Mouse (Mus musculus): ENCODE measurements around the gene Usp30.

Gene Usp30

DNA sequence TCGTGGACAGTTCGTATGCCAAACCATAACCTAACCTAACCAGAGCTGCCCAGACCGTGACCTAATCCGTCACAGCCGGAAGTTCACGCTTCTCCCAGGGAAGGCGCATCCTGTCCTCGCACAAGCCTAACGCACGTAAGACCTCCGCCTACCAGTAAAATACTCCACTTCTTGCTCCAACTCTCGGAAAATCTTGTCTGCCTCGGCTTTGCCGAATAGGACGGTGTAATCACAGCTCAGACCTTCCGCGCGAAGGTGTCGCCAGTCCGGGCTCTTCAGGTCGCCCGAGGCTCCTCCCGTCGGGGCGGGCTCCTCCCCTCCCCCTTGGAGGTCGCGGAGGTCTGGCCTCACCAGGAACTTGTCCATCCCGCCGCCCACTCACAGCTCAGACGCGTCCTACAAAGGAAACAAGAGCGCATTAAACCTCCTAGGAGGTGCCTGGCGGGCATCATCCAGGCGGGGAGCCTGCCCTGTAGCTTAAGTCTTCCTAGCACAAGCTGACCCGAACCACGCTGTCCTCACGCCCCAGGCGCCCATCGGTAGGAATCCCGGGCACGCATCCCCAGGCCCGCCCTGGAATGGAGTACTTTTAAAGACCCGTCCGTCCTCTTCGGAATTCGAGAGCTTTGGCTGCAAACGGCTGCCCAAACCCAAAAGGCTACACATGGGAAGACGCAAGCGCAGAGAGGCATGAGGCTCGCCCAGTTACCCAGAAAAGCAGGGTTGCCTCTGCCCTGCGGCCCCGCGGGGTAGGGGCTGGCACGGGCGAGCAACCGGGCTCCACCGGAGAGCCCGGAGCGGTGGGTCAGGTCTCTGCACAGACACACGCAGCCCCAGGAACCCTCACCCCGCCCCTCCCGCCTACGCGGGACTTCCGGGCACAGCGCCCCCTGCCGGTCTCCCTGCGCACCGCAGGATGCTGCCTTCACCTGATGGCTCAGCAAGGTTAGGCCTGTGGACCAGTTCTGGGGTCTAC lies 62.4 kb downstream of the Usp30 start, which contains the start of gene Alkbh2:
Gene Alkbh2 (minus strand): TSS at position 845 of the 976 bp plus-strand sequence.
- peak; percentile 87 to 89 for DNase-seq (ENCODE audit: low spot score in 2 of 2)

DNA sequence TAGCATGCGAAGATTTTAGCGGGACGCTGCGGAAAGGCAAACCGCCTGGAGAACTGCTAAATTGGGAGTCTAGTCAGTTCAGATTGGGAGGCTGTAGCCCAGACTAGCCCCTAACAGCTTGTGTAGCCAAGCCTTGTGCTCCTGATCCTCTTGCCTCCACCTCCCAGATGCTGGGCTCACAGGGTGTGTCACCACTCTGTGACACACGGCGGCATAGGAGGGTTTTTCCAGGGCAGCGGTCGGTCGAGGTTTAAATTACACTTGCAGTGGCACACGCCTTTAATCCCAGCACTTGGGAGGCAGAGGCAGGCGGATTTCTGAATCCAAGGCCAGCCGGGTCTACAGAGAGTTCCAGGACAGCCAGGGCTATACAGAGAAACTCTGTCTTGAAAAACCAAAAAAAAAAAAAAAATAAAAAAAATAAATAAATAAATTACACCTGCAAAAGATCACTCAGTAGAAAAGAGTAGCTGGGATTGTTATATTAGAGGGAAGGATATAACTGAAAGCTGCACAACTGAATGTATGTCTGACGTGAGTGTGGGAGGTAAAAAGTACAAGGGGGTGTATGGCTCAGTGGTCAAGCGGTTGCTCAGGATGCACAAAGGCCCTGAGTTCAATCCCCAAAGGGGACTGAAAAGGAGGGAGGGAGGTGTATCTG lies 64.4 kb downstream of the Usp30 start:
- DNase-seq (ENCODE audit: low spot score in 2 of 2) = no peak

DNA sequence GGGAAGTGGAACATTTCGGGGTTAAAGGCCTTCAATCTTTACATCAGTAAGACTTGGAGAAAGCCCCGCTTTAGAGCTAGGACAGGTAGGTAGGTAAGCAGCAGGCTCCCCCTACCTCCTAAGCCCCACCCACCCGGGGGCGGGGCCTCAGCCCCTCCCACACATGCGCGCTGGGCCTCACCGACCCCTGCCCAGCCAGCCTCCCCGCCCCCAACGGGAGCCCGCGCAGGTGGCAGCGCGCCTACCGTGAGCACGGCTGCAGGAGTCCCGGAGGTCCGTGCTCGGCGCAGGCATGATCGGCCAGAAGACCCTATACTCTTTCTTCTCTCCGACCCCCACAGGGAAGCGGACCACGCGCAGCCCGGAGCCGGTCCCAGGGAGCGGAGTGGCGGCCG lies 64.9 kb downstream of the Usp30 start, which contains the start of gene Ung:
Gene Ung (plus strand): TSS at position 176 of the 395 bp plus-strand sequence.
- DNase-seq (ENCODE audit: low spot score in 2 of 2) = peak in 1 of 2 experiments; percentile 75

DNA sequence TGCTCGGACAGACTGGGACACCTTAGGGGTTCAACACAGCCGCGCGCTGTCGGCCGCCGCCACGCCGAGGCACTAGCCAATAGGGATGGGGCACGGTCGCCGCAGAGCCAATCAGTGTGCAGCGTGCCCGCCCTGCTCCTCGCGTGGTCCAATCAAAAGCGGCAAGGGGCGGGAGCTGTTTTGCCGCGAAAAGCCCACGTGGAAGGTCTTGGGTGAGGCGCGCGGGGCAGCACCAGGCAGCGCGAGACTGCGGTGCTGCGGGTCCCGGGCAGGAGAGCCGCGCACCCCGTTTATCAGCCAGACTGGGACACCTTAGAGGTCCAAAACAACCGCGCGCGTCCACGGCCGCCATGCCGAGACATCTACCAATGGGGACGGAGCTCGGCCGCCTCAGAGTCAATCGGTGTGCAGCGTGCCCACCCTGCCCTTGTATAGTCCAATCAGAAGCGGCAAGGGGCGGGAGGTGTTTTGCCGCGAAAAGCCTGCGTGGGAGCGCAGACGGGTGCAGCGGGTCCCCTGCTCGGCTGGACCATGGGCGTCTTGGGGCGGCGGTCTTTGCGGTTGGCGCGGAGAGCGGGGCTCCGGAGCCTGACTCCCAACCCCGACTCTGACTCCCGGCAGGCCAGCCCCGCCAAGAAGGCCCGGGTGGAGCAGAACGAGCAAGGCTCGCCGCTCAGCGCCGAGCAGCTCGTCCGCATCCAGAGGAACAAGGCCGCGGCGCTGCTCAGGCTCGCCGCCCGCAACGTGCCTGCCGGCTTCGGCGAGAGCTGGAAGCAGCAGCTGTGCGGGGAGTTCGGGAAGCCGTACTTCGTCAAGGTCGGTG lies 65.6 kb downstream of the Usp30 start:
- DNase-seq (ENCODE audit: low spot score in 2 of 2) = peak; percentile 95 to 97

DNA sequence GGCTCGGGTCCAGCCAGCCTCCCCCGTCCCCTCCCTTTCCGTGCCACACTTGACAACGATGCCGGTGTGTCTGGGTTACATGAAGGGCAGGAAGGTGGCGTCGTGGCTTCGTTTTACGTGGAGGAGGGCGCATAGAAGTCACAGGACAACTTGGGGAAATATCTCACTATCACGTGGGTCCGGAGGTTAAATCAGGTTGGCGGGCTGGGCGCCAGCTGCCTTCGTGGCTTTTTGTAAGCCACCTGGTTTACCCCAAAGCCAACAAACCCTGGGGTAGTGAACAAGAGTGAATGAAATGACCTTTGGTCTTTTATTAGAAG lies 66.2 kb downstream of the Usp30 start:
- DNase-seq (ENCODE audit: low spot score in 2 of 2) = peak in 1 of 2 experiments; percentile 65

DNA sequence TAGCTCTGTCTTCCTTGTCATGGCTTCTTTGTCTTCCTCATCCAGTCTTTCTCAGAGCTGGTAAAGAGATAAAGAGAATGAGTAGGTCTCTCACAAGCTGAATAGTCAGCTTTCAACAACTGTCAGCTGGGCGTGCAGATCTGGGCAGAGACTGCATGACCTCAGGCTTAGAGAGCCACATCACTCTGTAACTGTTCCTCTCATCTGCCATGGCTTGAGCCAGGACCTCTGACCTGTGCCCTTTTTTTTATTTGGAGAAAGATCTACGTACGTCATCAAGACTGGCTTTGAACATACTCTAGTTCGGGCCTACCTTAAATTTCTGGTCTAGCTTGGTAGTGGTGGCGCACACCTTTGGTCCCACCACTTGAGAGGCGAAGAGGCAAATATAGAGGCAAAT lies 67.6 kb downstream of the Usp30 start:
- no peak for DNase-seq (ENCODE audit: low spot score in 2 of 2)

DNA sequence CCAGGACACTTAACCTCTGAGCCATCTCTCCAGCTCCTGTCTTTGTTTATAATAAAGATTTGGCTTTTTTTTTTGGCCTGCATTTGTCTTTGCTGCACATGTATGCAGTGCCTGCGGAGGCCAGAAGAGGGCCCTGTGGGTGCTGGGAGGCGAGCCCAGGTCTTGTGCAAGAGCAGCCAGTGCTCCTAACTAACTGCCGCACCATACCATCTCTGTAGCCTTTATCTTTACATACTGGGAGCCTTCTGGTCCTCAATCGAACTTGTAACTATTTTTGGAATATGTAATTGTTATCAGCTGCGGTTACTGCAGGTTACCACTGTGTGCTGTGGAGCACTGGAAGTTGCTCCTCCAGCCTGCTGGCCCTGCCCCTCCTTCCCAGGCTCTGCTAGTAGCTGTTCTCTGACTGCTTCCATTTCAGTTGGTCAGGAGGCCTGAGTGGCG lies 68.9 kb downstream of the Usp30 start:
- peak; percentile 47 to 78 for DNase-seq (ENCODE audit: low spot score in 2 of 2)

DNA sequence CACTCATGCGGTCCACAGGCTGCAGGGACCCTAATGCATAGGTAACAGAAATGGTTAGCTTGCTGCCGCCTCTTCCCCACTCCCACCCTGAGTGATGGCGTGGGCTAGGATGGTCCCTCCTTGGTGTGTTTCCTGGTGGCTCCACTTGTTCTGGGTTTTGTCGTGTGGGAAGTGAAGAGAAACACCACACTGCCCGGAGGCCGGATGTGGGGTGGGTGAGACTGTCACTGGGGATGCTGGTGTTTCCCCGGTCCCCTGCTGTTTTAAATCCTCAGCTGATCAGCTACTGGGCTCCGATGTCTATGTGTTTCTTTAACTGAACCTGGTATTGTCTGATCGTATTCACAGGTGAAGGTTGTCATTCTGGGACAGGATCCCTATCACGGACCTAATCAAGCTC lies 70.3 kb downstream of the Usp30 start:
- no peak for DNase-seq (ENCODE audit: low spot score in 2 of 2)

DNA sequence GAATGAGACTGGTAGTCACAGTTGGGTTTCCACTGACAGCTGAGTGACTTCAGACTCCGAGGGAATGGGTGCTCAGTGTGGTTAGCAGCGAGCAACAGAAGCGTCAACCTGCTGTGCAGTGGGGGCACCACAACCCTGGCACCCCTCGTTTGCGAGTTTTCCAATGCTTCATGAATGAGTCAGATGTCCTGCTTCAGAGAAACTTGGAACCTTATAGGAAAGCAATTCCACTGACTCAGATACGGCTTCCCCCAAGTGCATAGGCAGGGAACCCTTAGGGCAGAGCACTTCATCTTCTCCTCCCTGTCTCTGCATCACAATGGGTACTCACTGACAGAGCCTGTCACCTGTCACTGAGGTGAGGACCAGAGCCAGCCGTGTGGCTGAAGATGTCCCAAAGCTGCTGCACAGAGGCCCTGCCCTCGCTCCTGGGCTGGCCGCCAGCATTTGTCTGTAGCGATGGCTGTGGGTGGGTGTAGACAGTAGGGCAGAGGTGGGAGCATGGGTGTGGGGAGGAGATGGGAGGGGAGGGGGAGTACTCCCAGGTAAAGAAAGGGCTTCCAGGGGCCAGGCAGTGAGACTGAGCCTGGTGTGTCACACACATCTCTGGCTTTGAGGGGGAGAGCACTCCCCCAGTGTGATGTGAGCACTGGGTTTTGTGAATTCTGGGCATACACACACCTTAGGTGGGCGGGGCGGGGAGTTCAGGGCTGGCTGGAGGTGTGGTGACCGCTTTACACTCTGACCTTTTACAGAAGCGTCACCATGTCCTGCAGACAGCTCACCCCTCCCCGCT lies 72.4 kb downstream of the Usp30 start:
- no peak for DNase-seq (ENCODE audit: low spot score in 2 of 2)

DNA sequence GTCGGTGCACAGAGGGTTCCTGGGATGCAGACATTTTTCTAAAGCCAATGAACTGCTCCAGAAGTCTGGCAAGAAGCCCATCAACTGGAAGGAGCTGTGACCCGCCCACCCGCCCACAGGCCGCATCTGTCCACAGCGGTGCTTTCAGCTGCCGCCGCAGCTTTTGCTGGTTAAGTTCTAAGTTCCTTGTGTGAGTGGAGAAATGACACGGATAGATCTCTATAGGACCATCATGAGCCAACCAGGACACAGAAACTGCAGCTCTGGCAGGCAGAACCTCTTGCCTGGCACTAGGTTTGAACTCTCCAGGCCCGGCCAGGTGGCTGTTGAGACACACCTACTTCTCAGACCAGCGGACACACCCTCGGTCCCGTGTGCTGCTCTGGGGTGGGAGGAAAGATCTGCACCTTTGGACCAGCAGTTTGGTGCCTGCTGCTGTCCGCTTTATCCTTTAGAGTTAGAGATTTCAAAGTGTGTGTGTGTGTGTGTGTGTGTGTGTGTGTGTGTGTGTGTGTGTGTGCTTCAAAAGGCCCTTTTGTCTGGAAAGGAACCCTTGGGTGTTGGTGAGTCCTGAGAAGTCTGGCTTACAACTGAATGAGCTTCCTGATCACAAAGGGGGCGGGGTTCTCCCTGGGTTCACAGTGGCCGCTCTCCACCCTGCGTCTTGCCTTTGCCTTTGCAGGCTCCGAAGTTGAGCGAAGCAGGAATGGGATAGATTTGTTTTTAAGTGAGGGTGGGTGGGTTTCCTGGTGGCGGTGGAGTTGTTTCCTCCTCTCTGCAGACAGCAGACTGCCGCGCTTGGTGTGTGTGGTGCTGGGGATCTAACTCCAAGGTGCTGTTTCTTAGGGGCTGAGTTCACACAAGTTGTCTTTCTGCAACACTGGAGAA lies 73.3 kb downstream of the Usp30 start:
- no peak for DNase-seq (ENCODE audit: low spot score in 2 of 2)

DNA sequence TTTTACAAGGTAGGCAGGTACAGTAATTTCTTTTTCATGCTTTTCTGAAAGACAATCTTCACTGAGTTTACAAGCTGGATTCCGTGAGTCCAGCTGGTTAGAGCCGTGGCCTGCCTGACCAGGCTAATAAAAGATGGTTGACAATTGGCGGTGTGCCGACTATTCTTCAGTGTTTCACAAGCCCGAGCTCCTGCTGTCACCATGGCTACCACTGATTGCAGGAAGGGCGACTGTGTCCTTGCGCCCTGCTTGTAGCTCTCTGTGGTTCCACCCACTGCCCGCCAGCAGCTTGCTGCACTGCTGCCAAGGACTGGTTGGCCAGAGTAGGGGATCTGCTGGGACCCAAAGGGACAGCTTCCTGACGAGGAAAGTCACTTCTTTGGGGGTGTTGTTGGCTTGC lies 73.9 kb downstream of the Usp30 start:
- DNase-seq (ENCODE audit: low spot score in 2 of 2) = peak in 1 of 2 experiments; percentile 33

DNA sequence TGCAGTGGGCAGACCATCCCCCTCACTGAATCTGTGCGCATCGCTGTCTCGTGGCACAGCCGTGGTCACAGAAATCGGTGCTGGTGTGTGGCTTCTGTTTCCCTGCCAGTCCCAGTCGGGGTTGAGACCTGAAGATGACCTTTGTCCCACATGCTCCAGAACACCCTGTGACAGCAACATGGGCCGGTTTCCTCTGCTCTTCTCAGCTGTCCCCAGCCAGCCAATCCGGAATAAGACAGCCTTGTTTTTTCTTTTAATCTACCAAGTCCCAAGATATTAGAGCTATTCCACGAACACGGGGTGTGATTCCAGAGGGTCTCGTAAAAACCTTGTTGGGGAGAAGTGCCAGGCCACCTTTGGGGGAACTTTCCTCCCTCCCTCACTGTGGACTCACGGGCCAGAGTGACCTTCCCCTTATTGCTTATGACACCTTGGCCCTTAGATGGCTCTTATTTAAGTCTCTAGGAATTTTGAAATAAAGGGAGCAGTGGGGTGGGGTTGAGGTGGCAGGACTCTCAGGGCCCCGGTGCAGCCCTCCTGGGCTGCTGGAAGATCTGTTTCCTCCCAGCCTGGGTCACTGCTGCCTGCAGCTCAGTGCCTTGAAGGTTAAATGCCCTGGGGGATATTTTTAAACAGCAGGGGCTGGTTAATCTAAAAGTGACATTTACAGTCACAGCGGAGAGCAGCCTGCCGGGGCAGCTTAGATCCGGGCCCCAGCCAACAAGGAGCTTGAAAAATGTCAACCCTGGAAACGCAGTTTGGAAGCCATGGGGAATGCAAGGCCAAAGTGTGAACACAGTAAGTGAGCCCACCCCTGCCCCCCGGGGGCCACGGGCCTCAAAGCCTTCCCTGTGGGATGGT lies 81.0 kb downstream of the Usp30 start, which contains the start of gene Acacb:
Gene Acacb (plus strand): TSS at position 508 of the 861 bp plus-strand sequence.
- no peak for DNase-seq (ENCODE audit: low spot score in 2 of 2)

DNA sequence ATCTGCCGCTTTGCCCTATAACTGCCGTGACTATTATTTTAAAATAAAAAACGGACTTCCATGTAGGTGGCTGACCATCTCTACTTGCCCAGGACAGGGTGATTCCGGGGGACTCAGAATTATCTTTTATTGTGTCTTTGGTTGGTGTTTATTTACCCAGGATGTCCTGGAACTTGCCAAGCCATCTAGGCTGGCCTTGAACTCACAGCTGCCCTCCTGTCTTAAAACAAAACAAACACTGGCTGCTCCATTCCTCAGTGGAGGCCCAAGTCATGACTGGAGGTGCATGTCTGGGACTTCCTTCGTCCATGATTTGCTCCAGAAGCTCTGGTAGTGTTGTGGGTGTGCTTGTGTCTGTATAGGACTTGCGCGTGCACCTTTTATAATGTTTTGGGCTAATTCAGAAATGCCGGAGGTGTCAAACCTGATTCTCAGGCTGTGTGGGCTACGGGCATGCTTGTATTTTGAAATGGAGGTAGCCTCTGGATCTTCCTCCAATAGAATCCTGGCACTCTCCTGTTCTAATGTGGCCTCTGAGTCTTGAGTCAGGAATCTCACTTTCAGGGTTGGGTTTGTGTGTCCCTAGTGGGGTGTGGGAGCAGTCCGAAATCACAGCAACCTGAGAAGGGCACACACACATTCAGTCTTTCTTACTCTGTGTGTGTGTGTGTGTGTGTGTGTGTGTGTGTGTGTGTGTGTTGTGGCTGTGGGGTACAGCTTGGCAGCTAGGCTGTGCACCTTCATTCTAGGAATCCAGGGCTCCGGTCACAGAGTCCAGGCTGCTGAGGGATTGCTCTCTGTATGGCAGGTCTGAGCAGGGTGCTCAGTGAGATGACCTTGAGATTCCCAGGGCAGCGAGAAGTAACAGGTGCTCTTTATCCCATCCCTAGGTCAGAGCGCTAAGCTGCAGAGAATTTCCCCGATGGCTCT lies 82.0 kb downstream of the Usp30 start:
- DNase-seq (ENCODE audit: low spot score in 2 of 2) = no peak

DNA sequence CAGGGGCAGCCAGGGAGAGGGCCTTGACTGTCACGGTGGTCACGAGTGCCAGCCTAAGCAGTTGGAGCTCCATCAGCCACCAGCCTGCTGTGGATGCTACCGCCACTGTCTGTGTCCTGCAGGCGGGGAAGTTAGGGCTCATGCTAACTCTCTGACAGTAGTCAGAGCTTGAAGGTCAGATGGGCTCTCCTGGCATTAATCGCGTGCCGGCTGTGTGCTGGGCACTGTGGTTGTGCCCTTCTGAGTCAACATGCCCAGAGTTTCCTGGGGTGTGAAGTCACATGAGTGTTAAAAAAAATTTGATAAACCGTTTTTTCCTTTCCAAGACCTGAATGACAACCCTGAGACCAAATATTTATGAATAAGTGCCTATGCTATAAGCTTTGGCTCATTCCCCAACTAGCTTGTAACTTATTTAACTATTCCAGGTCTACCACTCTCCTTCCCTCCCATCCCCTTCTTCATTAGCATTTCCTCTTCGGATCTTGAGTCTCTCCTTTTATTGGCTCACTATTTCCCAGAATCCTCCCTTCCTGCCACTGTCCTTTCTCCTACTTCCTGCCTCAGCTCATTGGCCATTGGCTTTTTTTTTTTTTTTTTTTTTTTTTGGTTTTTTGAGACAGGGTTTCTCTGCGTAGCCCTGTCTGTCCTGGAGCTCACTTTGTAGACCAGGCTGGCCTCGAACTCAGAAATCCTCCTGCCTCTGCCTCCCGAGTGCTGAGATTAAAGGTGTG lies 87.3 kb downstream of the Usp30 start:
- DNase-seq (ENCODE audit: low spot score in 2 of 2) = no peak

DNA sequence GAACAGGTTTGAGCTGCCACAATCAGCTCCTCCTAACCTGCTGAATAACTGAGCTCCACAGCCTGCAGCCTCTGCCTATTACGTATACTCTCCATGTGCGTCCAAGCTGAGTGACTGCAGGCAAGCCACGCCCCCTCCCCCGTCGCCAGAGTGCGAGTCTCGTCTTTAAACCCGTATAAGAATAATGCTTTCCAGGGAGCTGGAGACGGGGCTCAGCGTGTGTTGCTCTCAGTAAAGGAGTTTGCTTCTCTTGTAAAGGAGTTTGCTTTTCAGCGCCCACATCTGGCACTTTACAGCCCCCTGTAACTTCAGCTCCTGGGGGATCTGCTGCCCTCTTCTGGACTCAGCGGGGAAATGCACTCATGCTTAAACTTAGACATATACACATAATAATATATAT lies 88.2 kb downstream of the Usp30 start:
- no peak for DNase-seq (ENCODE audit: low spot score in 2 of 2)

DNA sequence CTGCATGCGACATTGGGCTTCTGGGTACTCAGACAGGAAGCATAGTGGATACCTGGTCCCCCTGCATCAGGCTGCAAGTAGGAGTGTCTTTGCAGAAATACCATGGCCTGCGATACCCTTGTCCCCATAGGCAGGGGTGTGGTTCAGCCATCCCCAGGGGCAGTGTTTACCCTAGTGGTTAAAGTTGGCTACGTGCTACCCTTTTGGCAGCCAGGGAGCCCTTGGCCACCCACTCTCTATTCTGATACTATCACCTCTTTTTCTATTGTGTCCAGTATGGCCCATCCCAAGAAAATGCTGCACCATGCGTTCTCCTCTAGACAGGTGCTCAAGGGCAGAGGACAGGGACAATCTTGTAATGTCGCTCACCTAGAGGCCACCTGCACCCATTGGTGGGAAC lies 89.5 kb downstream of the Usp30 start:
- DNase-seq (ENCODE audit: low spot score in 2 of 2) = no peak

Data from spleen, postnatal 10 days (tissue).